Mouse (Mus musculus) cerebellum, postnatal 36 days (tissue): ENCODE data around the gene Alg5.
A peak's percentile ranks its signal among the peaks of the same experiment; 100 is the strongest.
"Not testable (repeated sequence)": the region's sequence is repeated elsewhere in the genome, so short reads cannot be mapped to it uniquely, and the experiment has no call there.

Experiments used
- DNase-seq, 2 experiments: peaks; one replicate each; pipeline ENCODE4 v3.0.0; 2021 to 2022; ENCODE audit warnings: mixed read lengths in 2 of 2

Gene Alg5

DNA sequence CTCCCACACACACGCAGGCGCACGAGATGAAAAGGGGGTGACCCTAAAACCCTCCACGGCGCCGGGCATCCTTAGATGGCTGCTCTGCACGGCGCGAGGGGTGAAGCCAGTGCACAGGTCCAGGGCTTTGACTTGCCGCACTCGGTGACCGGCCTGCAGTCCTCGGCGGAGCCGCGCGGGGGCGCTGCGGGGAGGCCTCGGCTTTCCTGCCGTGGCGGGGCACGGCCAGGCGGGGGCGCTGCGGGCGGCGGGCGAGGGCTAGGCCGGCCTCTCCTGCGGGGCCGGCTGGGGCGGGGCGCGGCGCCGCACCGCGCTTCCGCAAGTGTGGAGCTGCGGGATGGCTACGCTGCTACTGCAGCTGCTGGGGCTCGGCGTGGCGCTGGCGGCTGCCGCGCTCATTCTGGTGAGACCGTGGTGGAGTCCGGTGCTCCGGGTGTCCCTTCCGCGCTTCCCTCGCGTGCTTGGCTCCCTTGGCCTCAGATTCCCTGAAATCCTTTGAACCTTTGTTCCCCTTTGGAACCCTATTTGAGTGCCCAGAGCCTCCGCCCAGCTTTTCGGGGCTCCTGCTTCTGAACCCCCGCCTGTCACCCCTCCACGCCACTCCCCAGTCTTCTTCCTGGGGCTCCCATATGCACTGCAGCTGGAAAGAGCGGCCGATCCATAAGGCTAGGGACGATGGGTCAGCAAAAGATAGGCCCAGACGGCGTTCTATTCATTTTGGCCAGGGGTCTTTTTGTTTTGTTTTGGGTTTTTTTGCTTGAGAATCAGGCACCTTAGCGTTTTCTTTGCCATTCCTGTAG is at the start of gene Alg5, which contains the start of gene Exosc8:
Gene Alg5 (plus strand): TSS at position 293 of the 800 bp plus-strand sequence.
Gene Exosc8 (minus strand): TSS at position 147 of the 800 bp plus-strand sequence.
- peak; percentile 91 to 94 for DNase-seq

DNA sequence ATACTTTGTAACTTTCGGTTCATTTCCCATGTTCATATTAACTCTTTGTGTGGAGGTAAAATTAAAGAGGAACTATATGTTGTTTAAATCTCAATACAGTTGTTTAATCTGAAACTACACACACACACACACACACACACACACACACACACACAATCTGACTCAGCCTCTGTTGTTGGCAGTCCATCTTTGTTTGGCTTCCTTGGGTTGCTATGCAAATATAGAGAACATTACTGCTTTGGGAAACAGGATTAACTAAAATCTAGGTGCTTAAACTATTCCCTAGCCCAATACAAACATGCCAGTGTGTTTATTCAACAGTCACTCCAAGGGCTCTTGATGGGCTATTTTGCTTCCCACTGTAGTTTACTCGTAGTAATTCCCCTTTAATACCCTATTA is 48.1 kb upstream of the Alg5 start:
- DNase-seq, result no peak

DNA sequence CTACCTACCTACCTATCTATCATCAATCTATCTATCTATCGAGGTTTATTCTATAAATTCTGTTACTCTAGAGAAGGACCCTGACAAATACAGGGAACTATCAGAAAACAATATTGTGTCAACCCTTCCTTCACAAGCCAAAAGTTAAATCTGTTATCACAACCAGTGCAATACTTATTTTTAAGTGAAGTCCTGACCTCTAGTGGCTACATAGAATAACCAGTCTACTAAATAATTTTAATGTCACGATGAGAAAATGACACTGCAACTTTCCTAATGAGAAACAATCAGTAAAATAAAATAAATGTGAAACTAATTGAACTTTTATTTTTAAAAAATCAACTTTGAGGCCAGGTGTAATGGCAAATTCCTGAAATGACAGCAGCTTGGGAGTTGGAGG is 46.2 kb upstream of the Alg5 start:
- DNase-seq, result no peak

DNA sequence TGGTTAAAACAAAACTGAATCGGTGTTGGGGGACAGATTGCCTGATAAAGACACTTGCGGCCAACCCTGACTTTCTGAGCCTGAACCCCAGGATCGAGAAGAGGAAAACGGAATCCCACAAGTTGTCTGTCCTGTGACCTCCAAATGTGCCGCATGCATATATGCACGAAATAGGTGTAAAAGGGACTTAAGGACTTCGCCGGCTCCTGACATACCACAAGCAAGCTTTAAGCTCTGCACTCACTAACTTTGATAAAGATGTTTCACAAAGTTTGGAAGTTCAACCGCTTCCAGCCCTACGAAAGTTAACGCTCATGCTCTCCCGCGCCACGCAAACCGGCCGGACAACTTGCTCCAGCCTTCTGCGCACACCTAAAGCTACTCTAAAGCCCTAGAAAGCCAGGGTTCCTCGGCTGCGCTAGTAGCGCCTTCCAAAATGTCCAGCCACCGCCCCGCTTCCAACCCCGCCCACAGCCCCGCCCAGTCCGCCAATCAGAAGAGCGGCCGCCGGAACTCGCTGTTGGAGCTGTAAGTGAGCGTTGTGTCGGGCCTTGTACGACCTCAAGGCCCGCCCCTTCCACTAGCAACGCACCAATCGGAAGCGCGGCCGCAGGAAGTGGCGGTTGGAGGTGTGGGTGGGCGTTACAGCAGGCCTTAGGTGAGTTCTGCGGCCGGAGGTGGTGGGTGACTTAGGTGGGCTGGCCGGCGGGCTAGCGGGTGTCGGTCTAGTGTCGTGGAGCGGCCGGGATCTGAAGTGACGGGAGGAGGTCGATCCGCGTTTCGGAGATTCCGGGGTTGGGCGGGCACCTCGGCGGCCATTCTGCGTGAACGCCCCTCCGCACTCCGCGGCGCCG is 42.9 kb upstream of the Alg5 start, which contains the start of gene Supt20:
Gene Supt20 (plus strand): TSS at position 606 of the 854 bp plus-strand sequence.
- peak; percentile 89 to 92 for DNase-seq

DNA sequence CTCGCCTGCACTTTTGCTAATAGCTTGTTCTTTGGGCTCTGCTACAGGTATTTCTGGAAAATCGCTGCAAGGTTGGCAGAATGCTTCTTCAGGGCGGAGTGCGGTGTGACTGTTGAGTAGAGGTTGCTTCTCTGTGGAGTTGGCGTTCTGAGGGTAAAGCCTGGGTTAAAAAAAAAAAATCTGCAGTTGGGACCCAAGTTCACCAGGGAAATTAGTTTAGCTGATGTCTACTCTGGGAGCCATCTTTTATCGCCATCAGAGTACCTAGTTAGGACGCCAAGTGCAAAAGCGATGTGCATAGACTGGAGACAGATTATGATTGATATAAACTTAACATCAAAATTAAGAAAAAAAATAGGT is 42.3 kb upstream of the Alg5 start:
- DNase-seq, result no peak

DNA sequence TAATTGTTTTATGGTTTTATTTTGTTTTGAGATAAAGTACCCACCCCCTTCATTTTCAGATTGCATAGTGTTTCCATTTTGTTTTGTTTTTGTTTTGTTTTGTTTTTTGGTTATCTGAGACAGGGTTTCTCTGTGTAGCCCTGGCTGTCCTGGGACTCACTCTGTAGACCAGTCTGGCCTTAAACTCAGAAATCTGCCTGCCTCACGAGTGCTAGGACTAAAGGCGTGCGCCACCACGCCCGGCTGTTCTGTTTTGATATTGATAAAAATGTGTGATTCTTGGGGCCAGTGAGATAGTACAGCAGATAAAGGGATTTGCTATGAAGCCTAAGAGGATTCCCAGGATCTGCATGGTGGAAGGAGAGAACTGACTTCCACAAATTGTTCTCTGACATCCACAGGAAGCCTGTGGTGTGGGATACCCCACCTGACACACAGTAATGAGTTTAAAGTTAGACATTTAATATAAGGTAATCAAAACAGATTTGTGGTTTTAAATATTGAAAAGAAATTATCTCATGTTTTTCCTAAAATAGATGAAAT is 35.5 kb upstream of the Alg5 start:
- no peak for DNase-seq

DNA sequence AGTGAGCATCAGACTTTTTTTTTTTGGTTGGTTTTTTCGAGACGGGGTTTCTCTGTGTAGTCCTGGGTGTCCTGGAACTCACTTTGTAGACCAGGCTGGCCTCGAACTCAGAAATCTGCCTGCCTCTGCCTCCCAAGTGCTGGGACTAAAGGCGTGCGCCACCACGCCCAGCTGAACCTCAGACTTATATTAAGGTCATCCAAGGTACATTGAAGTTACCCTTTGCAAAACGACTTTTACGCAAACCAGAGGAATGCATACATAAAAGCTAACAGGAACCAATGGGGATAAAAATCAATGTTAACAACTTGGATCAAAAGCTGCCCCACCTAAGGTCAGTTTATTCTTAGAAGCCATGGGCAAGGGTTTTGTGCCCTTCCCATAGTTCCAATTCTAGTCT is 31.2 kb upstream of the Alg5 start:
- not testable (repeated sequence) for DNase-seq

DNA sequence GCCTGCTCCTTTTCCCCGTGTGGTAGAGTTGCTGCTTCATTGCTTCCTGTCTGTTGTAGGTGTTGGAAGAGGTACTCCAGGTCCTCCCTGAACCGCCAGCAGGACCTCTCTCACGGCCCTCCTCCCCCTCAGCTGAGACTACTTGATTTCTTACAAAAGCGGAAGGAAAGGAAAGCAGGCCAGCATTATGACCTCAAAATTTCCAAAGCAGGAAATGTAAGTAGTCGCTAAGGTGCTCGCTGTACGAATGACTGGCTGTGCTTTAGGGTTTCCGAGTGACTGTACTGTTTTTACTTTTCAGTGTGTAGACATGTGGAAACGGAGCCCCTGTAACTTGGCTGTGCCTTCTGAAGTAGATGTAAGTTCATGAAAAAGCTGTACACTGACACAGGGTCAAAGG is 26.4 kb upstream of the Alg5 start:
- no peak for DNase-seq

DNA sequence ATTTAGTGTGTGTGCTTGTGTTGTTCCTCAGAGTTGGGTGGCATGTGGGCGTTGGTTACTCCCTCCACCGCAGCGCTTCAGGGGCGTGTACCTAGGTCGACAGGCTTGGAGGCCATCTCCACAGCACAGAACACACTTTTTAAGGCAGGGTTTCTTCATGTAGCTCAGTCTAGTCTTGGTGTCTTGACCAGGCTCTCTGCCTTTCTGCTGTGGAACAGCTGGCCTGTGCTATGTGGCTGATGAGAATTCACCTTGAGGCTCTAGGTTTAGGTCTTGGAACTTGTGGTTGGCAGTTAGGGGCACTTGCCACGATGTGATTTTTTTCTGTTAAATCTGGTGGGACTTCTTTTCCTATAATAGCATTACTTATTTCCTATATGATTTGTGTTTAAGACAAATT is 21.1 kb upstream of the Alg5 start, which contains the start of gene Gm21958:
Gene Gm21958 (minus strand): TSS at position 101 of the 400 bp plus-strand sequence.
- no peak for DNase-seq

DNA sequence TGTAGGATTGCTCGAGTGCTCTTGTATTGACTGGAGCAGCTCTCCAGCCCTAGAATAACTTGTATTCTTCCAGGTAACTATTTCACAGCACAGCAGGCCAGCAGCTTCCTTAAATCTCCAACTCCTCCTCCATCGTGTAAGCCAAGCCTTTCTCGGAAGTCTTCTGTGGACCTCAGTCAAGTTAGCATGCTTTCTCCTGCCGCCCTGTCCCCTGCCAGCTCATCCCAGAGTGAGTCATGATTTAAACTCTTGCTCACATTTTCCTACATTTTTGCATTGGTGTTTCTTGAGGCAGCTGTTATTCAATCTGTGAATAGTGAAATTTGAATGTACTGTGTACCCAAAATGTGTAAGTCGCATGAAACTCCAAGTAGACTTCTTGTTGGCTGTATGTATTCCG is 19.9 kb upstream of the Alg5 start:
- no peak for DNase-seq

DNA sequence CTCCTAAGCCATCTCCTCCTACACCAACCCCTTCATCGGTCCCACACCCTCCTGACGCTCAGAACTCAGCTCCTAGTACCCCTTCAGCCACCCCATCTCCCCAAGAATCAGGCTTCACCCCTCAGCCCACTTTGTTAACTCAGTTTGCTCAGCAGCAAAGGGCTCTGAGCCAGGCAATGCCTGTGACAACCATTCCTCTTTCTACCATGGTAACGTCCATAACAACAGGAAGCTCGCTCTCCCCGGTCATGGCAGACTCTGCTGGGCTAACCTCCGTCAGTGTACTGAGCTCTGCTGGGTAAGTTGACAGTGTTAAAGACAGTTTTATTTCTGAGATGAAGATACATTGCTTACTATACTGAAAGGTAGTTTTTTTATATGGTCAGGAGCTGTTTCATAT is 18.0 kb upstream of the Alg5 start:
- no peak for DNase-seq

DNA sequence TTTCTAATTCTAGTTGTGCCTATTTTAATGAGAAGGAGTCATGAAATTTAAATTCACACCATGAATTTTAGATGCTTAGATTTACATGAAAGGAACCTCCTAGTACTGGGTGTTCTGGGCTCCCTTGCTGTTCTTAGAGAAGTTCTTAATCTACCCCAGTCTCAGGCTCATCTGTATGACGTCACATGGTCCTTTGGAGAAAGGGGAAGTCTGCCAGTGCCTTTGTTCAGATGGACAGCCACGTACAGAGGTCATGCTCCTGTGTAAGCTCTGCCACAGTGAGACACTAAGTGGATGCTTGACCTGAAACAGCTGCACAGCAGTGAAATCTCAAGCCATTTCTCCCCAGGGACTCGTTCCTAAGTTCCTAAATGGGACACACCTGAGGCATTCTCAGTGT is 16.4 kb upstream of the Alg5 start:
- DNase-seq, result no peak

DNA sequence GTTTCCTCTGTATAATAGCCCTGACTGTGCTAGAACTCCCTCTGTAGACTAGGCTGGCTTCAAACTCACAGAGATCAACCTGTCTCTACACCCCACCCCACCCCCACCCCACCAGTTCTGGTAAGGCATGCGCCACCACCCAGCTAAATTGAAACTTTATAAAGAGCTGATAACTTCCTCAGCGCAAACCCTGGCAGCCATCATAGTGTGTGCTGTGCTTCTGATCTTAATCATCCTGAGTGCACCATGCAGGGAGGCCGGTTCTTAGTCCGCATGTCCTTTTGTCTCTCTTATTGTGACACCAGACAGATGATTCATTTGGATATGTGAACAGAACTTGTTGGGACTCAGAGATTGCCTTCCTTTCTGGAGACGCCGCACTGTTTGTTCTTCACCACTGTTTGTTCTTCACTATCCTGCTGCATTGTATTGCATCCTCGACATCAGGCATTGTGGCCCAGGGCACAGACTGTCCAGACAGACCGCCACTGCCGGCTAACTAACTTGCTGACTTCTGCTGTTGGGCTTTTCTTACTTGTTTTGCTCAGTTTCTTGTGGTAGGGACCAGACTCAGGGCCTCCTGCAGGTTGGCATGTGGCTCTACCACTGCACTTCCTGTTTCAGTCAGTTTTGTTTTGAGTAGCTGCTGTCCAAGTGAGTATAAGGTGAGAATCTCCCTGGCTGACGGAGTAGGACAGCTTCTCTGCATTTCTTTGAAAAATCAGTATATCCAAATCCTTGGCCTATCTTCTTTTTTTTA is 11.4 kb upstream of the Alg5 start:
- no peak for DNase-seq

DNA sequence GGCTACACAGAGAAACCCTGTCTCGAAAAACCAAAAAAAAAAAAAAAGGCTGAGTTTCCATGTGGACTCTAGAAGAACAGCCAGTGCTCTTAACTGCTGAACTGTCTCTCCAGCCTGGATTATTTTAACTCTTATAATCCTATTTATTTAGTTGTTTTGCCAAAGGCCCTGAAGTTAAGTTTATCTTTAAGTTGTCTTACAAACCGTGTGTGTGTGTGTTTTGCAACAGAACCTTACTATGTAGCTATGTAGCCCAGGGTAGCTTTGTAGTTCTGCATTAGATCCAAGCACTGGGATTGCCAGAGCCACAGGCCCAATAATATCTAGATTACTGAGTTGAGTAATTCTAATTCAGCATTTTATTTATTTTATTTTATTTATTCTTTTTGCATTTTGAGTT is 10.0 kb upstream of the Alg5 start:
- DNase-seq, result no peak

DNA sequence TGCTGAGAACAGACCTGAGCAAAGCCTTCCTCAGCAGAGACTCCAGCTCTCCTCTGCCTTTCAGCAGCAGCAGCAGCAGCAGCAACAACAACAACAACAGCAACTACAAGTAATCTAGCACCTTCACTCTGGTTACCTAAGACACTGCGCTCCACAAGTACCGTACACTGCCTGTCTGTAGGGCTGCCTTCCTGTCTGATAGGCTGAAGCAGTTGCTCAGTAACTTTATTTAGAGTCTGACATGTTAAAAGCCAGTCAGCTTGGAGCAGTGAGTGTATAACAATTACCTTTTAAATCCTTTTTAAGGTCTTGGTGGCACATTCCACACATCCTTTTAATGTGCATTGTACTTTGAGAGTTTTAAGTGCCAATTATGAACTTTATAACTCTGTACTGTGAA is 7.8 kb upstream of the Alg5 start:
- no peak for DNase-seq

DNA sequence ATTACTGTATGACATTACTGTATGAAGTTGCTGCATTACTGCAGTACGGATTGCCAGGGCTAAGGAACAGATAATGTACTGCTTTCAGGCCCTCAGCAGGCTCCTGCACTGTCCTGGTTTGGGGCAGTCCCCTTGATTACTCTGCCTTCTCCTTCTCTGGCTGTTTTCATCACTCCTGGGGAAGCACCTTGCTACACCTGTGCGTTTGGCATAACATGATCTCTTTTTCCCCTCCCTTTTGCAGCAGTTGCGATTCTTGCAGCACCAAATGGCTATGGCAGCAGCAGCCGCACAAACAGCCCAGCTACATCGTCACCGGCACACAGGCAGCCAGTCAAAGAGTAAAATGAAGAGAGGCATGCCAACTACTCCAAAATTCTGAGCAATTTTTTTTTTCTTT is 7.2 kb upstream of the Alg5 start:
- no peak for DNase-seq

DNA sequence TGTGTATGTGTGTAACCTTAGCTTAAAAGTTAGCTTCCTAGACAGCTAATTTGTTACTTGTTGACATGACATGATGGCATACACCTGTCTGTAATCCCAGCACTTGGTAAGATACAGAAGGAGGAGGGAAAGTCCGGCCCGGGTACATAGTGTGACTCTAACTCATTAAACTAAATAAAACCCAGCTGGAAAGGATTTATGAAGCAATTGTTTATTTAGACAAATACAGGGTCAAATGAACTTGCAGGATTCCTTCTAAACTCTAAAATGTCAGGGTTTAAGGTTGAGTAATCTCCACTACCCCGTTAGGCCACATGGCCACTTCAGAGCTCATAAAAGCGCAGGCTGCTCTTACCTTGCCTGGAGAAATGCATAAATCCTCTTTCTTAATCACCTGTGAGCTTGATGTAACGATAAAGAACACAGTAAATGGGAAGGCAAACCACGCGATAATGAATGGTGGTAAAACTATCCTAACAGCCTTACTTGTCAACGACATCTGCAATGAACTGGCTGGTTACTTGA is 3.7 kb upstream of the Alg5 start:
- DNase-seq, result no peak

DNA sequence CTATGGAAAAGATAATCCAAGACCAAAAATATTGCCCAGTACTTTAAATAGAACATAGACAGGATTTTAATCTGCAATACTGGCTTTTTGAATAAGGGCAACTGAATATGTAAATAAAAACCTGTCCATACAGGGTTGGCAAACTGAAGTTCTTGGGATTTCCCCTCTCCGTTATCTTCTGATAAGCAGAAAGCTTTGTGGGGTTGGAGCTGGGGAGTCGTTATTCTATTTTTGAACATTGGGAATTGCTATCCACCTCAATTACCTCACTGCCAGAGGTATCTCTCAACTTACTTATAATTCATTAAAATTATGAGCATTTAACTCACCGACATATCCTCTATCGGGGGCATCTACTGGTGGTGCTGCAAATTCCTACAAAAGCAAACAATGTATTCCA is 3.0 kb upstream of the Alg5 start:
- DNase-seq, result no peak

DNA sequence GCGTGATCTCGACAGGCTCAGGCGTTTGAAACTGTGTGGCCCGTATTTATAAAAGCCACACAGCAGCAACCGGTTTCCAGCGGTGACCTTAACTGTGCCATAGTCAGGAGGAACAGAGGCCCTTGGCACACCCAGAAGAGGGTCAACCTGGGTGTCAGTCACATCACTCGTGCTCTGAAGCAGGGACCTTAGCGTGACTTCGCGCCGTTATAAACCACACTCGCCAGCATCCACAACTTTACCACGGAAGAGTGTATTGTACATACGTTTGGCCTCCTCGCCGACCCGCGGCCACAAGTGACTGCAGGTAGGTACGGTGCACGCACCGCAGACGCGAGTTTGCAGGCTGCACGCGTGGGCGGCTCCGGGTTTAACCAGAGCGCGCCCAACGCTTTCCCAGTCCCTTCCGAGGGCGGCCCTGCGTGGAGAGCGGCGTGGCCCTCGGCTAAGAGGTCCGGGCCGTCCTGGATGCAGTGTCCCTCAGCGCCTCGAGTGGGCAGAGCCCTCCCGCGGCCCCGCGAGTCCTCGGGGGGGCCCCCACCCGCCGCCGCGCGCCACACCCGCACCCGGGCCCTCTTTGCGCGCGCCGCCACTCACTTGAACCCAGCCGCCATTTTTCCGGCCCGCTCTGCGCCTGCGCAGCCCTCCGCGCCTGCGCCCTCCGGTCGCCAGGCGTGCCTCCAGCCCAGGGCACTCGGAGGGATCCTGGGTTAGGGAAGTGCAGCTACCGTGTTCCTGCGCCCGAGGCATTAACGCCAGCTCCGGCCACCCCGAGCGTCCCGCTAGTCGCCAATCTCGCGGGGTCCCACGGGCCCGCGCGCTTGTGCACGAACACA is 710 bp upstream of the Alg5 start:
- DNase-seq, result peak; percentile 93 to 94

DNA sequence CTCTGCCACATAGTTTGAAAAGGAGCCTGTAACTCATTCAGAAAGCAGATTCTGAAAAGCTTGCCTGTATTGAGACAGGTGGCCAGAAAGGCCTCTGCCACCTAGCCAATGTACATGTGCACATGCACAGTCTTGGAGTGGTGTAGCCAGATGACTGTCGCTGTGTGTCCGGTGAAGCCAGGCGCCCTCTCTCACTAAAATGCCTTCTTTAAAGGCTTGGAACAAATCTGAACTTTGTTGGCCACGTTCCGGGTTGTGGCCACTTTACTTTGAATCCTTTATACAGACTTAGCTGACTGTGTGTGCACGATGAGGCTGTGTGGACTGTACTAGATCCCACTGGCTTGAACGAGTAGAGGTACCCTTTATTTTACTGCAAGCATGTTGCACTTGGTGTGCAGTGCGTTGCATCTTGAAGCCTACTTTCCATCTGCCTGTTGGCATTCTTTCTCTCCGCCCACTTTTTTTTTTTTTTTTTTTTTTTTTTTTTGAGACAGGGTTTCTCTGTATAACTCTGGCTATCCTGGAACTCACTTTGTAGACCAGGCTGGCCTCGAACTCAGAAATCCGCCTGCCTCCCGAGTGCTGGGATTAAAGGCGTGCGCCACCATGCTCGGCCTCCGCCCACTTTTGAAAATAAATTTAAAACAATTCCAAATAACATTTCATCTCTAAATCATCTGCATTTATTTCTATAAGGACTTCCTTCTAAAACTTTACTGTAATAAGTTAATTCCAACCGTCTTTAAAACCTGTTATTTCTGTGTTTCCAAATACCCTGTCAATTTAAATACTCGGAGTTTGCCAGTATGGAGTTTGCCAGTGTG is 975 bp downstream of the Alg5 start:
- peak in 1 of 2 experiments; percentile 26 for DNase-seq

DNA sequence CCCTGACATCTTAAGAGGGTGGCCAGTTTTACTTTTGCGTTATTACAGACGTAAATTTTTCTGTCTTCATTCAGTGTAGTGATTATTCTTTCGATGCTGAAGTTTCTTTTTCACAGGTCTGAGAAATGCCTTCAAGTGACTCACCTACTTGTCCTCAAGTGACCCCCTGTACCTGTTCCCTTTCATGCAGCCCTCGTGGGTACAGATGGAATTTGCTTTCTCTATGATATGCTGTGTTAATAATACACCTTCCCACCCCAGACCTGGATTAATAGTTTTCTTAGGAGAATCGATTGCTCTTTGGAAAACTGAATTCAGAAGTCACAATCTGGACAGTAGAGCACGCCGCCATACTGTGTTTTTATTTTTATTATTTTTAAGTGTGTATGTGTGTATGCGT is 2.0 kb downstream of the Alg5 start:
- DNase-seq, result no peak
